Mouse (Mus musculus) megakaryocyte, embryonic 14.5 days (primary cell): ENCODE measurements at regions not wholly inside any gene's neighbourhood (a gene's known extent, or its start where the extent isn't known, plus 50 kb on each side); places are given as distances from the start of the nearest gene placed in this dataset.

ENCODE experiments used
- H3K27me3 ChIP-seq: replicated peaks from 2 replicates; pipeline ENCODE3; 2012; ENCODE audit warnings: inconsistent platforms
- H3K36me3 ChIP-seq: replicated peaks from 2 replicates; pipeline ENCODE3; 2012; ENCODE audit warnings: low read length, inconsistent platforms, mixed read lengths
- H3K4me1 ChIP-seq: 2 replicates; pipeline ENCODE4 v1.6.1; 2012; ENCODE audit warnings: inconsistent platforms
- H3K4me3 ChIP-seq: replicated peaks from 2 replicates; pipeline ENCODE3; 2012; ENCODE audit warnings: moderate library complexity, mild to moderate bottlenecking, inconsistent platforms
- H3K9me3 ChIP-seq: 2 replicates; pipeline ENCODE4 v1.6.1; 2012; ENCODE audit warnings: inconsistent platforms
- FLI1 ChIP-seq: IDR thresholded peaks from 2 replicates; pipeline ENCODE4 v1.6.1; 2012; ENCODE audit warnings: low read length, inconsistent platforms, mixed read lengths
- GATA1 ChIP-seq: IDR thresholded peaks from 3 replicates; pipeline ENCODE4 v1.6.1; 2012; ENCODE audit warnings: mixed read lengths, low read length, inconsistent platforms, borderline replicate concordance

- no peaks in the 10 kb centered on the region for H3K27me3 ChIP-seq
- no peak for TF ChIP-seq GATA1
- TF ChIP-seq FLI1 = no peak
- H3K9me3 ChIP-seq = peaks cover 15% of the 10 kb centered on the region
- H3K36me3 ChIP-seq = no peaks in the 10 kb centered on the region
- H3K4me3 ChIP-seq = no peak overlapping the region
- peaks cover 7% of the 10 kb centered on the region for H3K4me1 ChIP-seq
Measured at GRCm38 (mm10) chr16:5532281-5532680, 276.5 kb upstream of the Eef2kmt start.

GRCm38 (mm10) chr16:5529823-5530222, 274.0 kb upstream of the Eef2kmt start:
- Histone ChIP-seq H3K9me3 (peaks cover 5% of the 10 kb centered on the region), H3K4me3 (no peak overlapping the region), H3K36me3 (no peaks in the 10 kb centered on the region), H3K27me3 (no peaks in the 10 kb centered on the region), H3K4me1 (peaks cover 7% of the 10 kb centered on the region)
- TF ChIP-seq FLI1 = no peak
- no peak for TF ChIP-seq GATA1

- no peaks in the 10 kb centered on the region for H3K27me3 ChIP-seq
- H3K4me1 ChIP-seq = peaks cover 7% of the 10 kb centered on the region
- no peaks in the 10 kb centered on the region for H3K36me3 ChIP-seq
- no peak overlapping the region for H3K4me3 ChIP-seq
- TF ChIP-seq GATA1 (no peak), FLI1 (no peak)
- H3K9me3 ChIP-seq = peaks cover 8% of the 10 kb centered on the region
Measured at GRCm38 (mm10) chr16:5527936-5528335, 272.2 kb upstream of the Eef2kmt start.

- Histone ChIP-seq H3K4me3 (no peak overlapping the region), H3K36me3 (no peaks in the 10 kb centered on the region), H3K9me3 (peaks cover 11% of the 10 kb centered on the region), H3K4me1 (no peaks in the 10 kb centered on the region; the same call in 1 of the 2 replicates), H3K27me3 (no peaks in the 10 kb centered on the region)
- TF ChIP-seq GATA1 (no peak), FLI1 (no peak)
Measured at GRCm38 (mm10) chr16:5524375-5524774, 268.6 kb upstream of the Eef2kmt start.

GRCm38 (mm10) chr16:5523402-5524021, 267.7 kb upstream of the Eef2kmt start:
- Histone ChIP-seq H3K4me3 (no peak overlapping the region), H3K9me3 (peaks cover 12% of the 10 kb centered on the region), H3K27me3 (no peaks in the 10 kb centered on the region), H3K4me1 (no peaks in the 10 kb centered on the region; the same call in 1 of the 2 replicates), H3K36me3 (no peaks in the 10 kb centered on the region)
- TF ChIP-seq FLI1 (no peak), GATA1 (no peak)

GRCm38 (mm10) chr16:5517746-5518145, 262.0 kb upstream of the Eef2kmt start:
- Histone ChIP-seq H3K36me3 (no peaks in the 10 kb centered on the region), H3K9me3 (0 out of 2 replicates have a peak, but pooled peaks cover 9% of the 10 kb centered on the region), H3K4me1 (no peaks in the 10 kb centered on the region), H3K27me3 (no peaks in the 10 kb centered on the region), H3K4me3 (no peak overlapping the region)
- no peak for TF ChIP-seq GATA1
- TF ChIP-seq FLI1 = no peak

- peaks cover 9% of the 10 kb centered on the region; the same call in 1 of the 2 replicates for H3K9me3 ChIP-seq
- H3K4me1 ChIP-seq = no peaks in the 10 kb centered on the region
- H3K27me3 ChIP-seq = no peaks in the 10 kb centered on the region
- H3K4me3 ChIP-seq = no peak overlapping the region
- H3K36me3 ChIP-seq = no peaks in the 10 kb centered on the region
- no peak for TF ChIP-seq GATA1
- no peak for TF ChIP-seq FLI1
Measured at GRCm38 (mm10) chr16:5515867-5516266, 260.1 kb upstream of the Eef2kmt start.

GRCm38 (mm10) chr16:5507261-5507660, 251.5 kb upstream of the Eef2kmt start:
- H3K4me1 ChIP-seq = no peaks in the 10 kb centered on the region
- H3K36me3 ChIP-seq = no peaks in the 10 kb centered on the region
- no peaks in the 10 kb centered on the region for H3K27me3 ChIP-seq
- H3K9me3 ChIP-seq = no peaks in the 10 kb centered on the region; the same call in 1 of the 2 replicates
- no peak overlapping the region for H3K4me3 ChIP-seq
- TF ChIP-seq FLI1 (no peak), GATA1 (no peak)

- H3K9me3 ChIP-seq = no peaks in the 10 kb centered on the region
- H3K36me3 ChIP-seq = no peaks in the 10 kb centered on the region
- H3K4me1 ChIP-seq = no peaks in the 10 kb centered on the region
- no peaks in the 10 kb centered on the region for H3K27me3 ChIP-seq
- TF ChIP-seq GATA1 = no peak
- TF ChIP-seq FLI1 = no peak
- no peak overlapping the region for H3K4me3 ChIP-seq
Measured at GRCm38 (mm10) chr16:5501961-5502360, 246.2 kb upstream of the Eef2kmt start.

- Histone ChIP-seq H3K27me3 (peaks cover 1% of the 10 kb centered on the region), H3K4me1 (no peaks in the 10 kb centered on the region), H3K9me3 (no peaks in the 10 kb centered on the region), H3K4me3 (no peak overlapping the region), H3K36me3 (no peaks in the 10 kb centered on the region)
- TF ChIP-seq FLI1 (no peak), GATA1 (no peak)
Measured at GRCm38 (mm10) chr16:5496051-5496685, 240.4 kb upstream of the Eef2kmt start.
